Mouse (Mus musculus) embryonic stem cell, embryonic (primary cell): Measurements from ENCODE around the gene Vmn2r47.
"Not testable (repeated sequence)": the region's sequence is repeated elsewhere in the genome, so short reads cannot be mapped to it uniquely, and the experiment has no call there.

Experiments
- CTCF ChIA-PET, 4 experiments: fragments of 300-600 bp in 2 of 4; fragments of 350-600 bp in 2 of 4; sonication (Branson Sonifier 250); formaldehyde crosslinking; loops; one replicate each; lab custom pipeline; 2022; ENCODE audit warnings: inconsistent platforms in 2 of 4; lab: Charles Lee
- POLR2A ChIA-PET, 4 experiments: fragments of 300-600 bp in 2 of 4; fragments of 350-600 bp in 2 of 4; sonication (Branson Sonifier 250); formaldehyde crosslinking; loops; one replicate each; lab custom pipeline; 2022; ENCODE audit warnings: antibody characterized with exemption in 4 of 4, inconsistent platforms in 1 of 4; lab: Charles Lee

Gene Vmn2r47

GRCm38 (mm10) chr7:9841225-9841624, at the start of gene Vmn2r47:
Gene Vmn2r47 (minus strand): TSS chr7:9841325.
- POLR2A ChIA-PET, CTCF ChIA-PET: not testable (repeated sequence)

GRCm38 (mm10) chr7:9770471-9770870, 70.7 kb downstream of the Vmn2r47 start, which contains the start of gene Vmn2r46:
Gene Vmn2r46 (minus strand): TSS chr7:9770571.
- POLR2A ChIA-PET, CTCF ChIA-PET: not testable (repeated sequence)
